Mouse (Mus musculus): ENCODE measurements around the gene Fat1. TPM values are rescaled to one million over a fixed set of nuclear protein-coding genes. Genes with fewer than 3 reads are reported as not detected.
"Not testable (repeated sequence)": the region's sequence is repeated elsewhere in the genome, so short reads cannot be mapped to it uniquely, and the experiment has no call there.

Gene Fat1
- total RNA-seq, 2 experiments from 2014 or later = 68.5 to 72.0 TPM

GRCm38 (mm10) chr8:45010685-45011084 is 75.4 kb downstream of the Fat1 start:
- peak; percentile 67 for DNase-seq

GRCm38 (mm10) chr8:45011774-45012173 is 76.5 kb downstream of the Fat1 start:
- DNase-seq = no peak

- DNase-seq = no peak
These were observed 78.6 kb downstream of the Fat1 start for GRCm38 (mm10) chr8:45013852-45014251.

- DNase-seq = no peak
These were observed 79.3 kb downstream of the Fat1 start for GRCm38 (mm10) chr8:45014498-45015067.

GRCm38 (mm10) chr8:45015876-45016275 is 80.6 kb downstream of the Fat1 start:
- no peak for DNase-seq

GRCm38 (mm10) chr8:45019241-45019640 is 84.0 kb downstream of the Fat1 start:
- DNase-seq = no peak

GRCm38 (mm10) chr8:45021171-45021570 is 85.9 kb downstream of the Fat1 start:
- DNase-seq = no peak

- no peak for DNase-seq
These were observed 86.8 kb downstream of the Fat1 start for GRCm38 (mm10) chr8:45021911-45022665.

- DNase-seq = no peak
These were observed 92.8 kb downstream of the Fat1 start for GRCm38 (mm10) chr8:45028081-45028497.

- no peak for DNase-seq
These were observed 103.1 kb downstream of the Fat1 start for GRCm38 (mm10) chr8:45038350-45038749.

- DNase-seq = no peak
These were observed 108.9 kb downstream of the Fat1 start for GRCm38 (mm10) chr8:45044160-45044559.

GRCm38 (mm10) chr8:45050451-45050850 is 115.2 kb downstream of the Fat1 start:
- DNase-seq = no peak

GRCm38 (mm10) chr8:45051236-45051635 is 116.0 kb downstream of the Fat1 start:
- DNase-seq = no peak

GRCm38 (mm10) chr8:45052205-45052604 is 117.0 kb downstream of the Fat1 start:
- no peak for DNase-seq

GRCm38 (mm10) chr8:45052618-45053017 is 117.4 kb downstream of the Fat1 start:
- DNase-seq = no peak

GRCm38 (mm10) chr8:45055500-45055899 is 120.3 kb downstream of the Fat1 start:
- DNase-seq = no peak

- DNase-seq = no peak
These were observed 121.6 kb downstream of the Fat1 start for GRCm38 (mm10) chr8:45056810-45057209.

- DNase-seq = no peak
These were observed 124.8 kb downstream of the Fat1 start for GRCm38 (mm10) chr8:45060083-45060482.

- no peak for DNase-seq
These were observed 127.1 kb downstream of the Fat1 start for GRCm38 (mm10) chr8:45062311-45062710.

- DNase-seq = no peak
These were observed 128.0 kb downstream of the Fat1 start for GRCm38 (mm10) chr8:45062982-45063924.

GRCm38 (mm10) chr8:45064197-45064869 is 129.1 kb downstream of the Fat1 start:
- no peak for DNase-seq

GRCm38 (mm10) chr8:45065391-45065790 is 130.1 kb downstream of the Fat1 start:
- not testable (repeated sequence) for DNase-seq

Measured in heart, postnatal 4 days (tissue).